Mouse (Mus musculus) MEL (cell line): ENCODE measurements around the gene Cnih1. TPM values are rescaled to one million over a fixed set of nuclear protein-coding genes. Genes with fewer than 3 reads are reported as not detected.

Experiments used
- DNase-seq: peaks from one replicate; pipeline ENCODE4 v3.0.0; 2011; ENCODE audit warnings: low read depth, low spot score
- H3K27ac ChIP-seq: 2 replicates; pipeline ENCODE4 v1.5.1; 2012; ENCODE audit warnings: low read depth, mild to moderate bottlenecking, control low read depth, low read length, moderate library complexity; ENCODE audit not compliant: control insufficient read depth
- H3K27me3 ChIP-seq, 2 experiments: fragments of 150-350 bp in 1 of 2; sonication (generic) in 1 of 2; 2 replicates each; pipeline ENCODE4 v1.6.1; 2012; ENCODE audit warnings: low read length in 2 of 2, mild to moderate bottlenecking in 2 of 2, improper control_type of control experiment in 1 of 2, moderate library complexity in 1 of 2; ENCODE audit not compliant: insufficient read depth in 2 of 2, control insufficient read depth in 1 of 2
- H3K36me3 ChIP-seq, 2 experiments: 2 replicates each; pipeline ENCODE4 v1.6.1; 2012 to 2014; ENCODE audit warnings: low read length in 2 of 2, improper control_type of control experiment in 1 of 2, inconsistent platforms in 1 of 2, mild to moderate bottlenecking in 1 of 2; ENCODE audit not compliant: insufficient read depth in 2 of 2, control insufficient read depth in 1 of 2
- H3K4me1 ChIP-seq, 2 experiments: fragments of 150-350 bp in 1 of 2; sonication (generic) in 1 of 2; 2 replicates each; pipeline ENCODE4 v1.6.1; 2012; ENCODE audit warnings: low read length in 2 of 2, improper control_type of control experiment in 1 of 2, mild to moderate bottlenecking in 1 of 2; ENCODE audit not compliant: insufficient read depth in 2 of 2, control insufficient read depth in 1 of 2
- H3K4me3 ChIP-seq, 2 experiments: fragments of 150-350 bp in 1 of 2; sonication (generic) in 1 of 2; 2 replicates each; pipeline ENCODE4 v1.5.1; 2012; ENCODE audit warnings: low read depth in 2 of 2, low read length in 2 of 2, mild to moderate bottlenecking in 2 of 2, moderate library complexity in 2 of 2, control low read depth in 1 of 2, improper control_type of control experiment in 1 of 2; ENCODE audit not compliant: control insufficient read depth in 1 of 2, insufficient read depth in 1 of 2
- H3K79me2 ChIP-seq: 2 replicates; pipeline ENCODE4 v1.6.1; 2012; ENCODE audit warnings: mild to moderate bottlenecking, low read length, moderate library complexity; ENCODE audit not compliant: control insufficient read depth, poor library complexity, insufficient read depth
- H3K9ac ChIP-seq: 2 replicates; pipeline ENCODE4 v1.6.1; 2012; ENCODE audit warnings: low read depth, mild to moderate bottlenecking, control low read depth, low read length, moderate library complexity; ENCODE audit not compliant: control insufficient read depth, poor library complexity, severe bottlenecking
- H3K9me3 ChIP-seq: fragments of 150-350 bp; sonication (generic); replicated peaks from 2 replicates; pipeline ENCODE4 v1.6.1; 2012; ENCODE audit warnings: mild to moderate bottlenecking, low read length, improper control_type of control experiment, moderate library complexity; ENCODE audit not compliant: insufficient read depth
- EP300 ChIP-seq, 2 experiments: IDR thresholded peaks; 2 replicates each; pipeline ENCODE4 v1.6.1; 2011; ENCODE audit warnings: improper control_type of control experiment in 2 of 2, low read length in 2 of 2, low read depth in 1 of 2, mild to moderate bottlenecking in 1 of 2
- GATA1 ChIP-seq: IDR thresholded peaks from 2 replicates; pipeline ENCODE4 v1.6.1; 2011; ENCODE audit warnings: low read depth, low read length, improper control_type of control experiment
- JUND ChIP-seq: IDR thresholded peaks from 2 replicates; pipeline ENCODE4 v1.6.1; 2011; ENCODE audit warnings: low read depth, mild to moderate bottlenecking, improper control_type of control experiment, low read length
- MAFK ChIP-seq: IDR thresholded peaks from 2 replicates; pipeline ENCODE4 v1.6.1; 2011; ENCODE audit warnings: low read depth, mild to moderate bottlenecking, low read length, improper control_type of control experiment, borderline replicate concordance
- MAZ ChIP-seq: IDR thresholded peaks from 2 replicates; pipeline ENCODE4 v1.6.1; 2012; ENCODE audit warnings: low read depth, mild to moderate bottlenecking, inconsistent platforms, low read length, improper control_type of control experiment
- MEF2A ChIP-seq: IDR thresholded peaks from 2 replicates; pipeline ENCODE4 v1.6.1; 2014; ENCODE audit warnings: low read depth, mild to moderate bottlenecking, inconsistent platforms, low read length, improper control_type of control experiment; ENCODE audit not compliant: poor library complexity, insufficient replicate concordance, severe bottlenecking; ENCODE audit errors: extremely low read depth
- MXI1 ChIP-seq: IDR thresholded peaks from 2 replicates; pipeline ENCODE4 v1.6.1; 2011; ENCODE audit warnings: mild to moderate bottlenecking, low read depth, low read length, improper control_type of control experiment
- MYB ChIP-seq: IDR thresholded peaks from 2 replicates; pipeline ENCODE4 v1.6.1; 2011; ENCODE audit warnings: mild to moderate bottlenecking, low read depth, low read length, improper control_type of control experiment
- NELFE ChIP-seq: IDR thresholded peaks from 2 replicates; pipeline ENCODE4 v1.6.1; 2011; ENCODE audit warnings: low read depth, low read length, improper control_type of control experiment
- NRF1 ChIP-seq: IDR thresholded peaks from 2 replicates; pipeline ENCODE4 v1.6.1; 2014; ENCODE audit warnings: low read depth, mild to moderate bottlenecking, inconsistent platforms, low read length, improper control_type of control experiment, moderate library complexity; ENCODE audit not compliant: poor library complexity, insufficient read depth, severe bottlenecking
- RAD21 ChIP-seq: IDR thresholded peaks from 2 replicates; pipeline ENCODE4 v1.6.1; 2011; ENCODE audit warnings: mild to moderate bottlenecking, low read depth, low read length, improper control_type of control experiment
- RCOR1 ChIP-seq: IDR thresholded peaks from 2 replicates; pipeline ENCODE4 v1.6.1; 2012; ENCODE audit warnings: low read depth, mild to moderate bottlenecking, inconsistent platforms, low read length, improper control_type of control experiment
- SIN3A ChIP-seq: IDR thresholded peaks from 2 replicates; pipeline ENCODE4 v1.6.1; 2012; ENCODE audit warnings: low read length, improper control_type of control experiment, inconsistent platforms
- TBP ChIP-seq: IDR thresholded peaks from 2 replicates; pipeline ENCODE4 v1.8.0; 2011; ENCODE audit warnings: low read depth, low read length, improper control_type of control experiment
- TCF12 ChIP-seq: IDR thresholded peaks from 2 replicates; pipeline ENCODE4 v1.6.1; 2014; ENCODE audit warnings: low read depth, mild to moderate bottlenecking, inconsistent platforms, low read length, improper control_type of control experiment, moderate library complexity
- USF1 ChIP-seq: IDR thresholded peaks from 2 replicates; pipeline ENCODE4 v1.6.1; 2014; ENCODE audit warnings: low read depth, mild to moderate bottlenecking, inconsistent platforms, low read length, improper control_type of control experiment, moderate library complexity
- ZKSCAN1 ChIP-seq: IDR thresholded peaks from 2 replicates; pipeline ENCODE4 v1.6.1; 2012; ENCODE audit warnings: low read depth, mild to moderate bottlenecking, inconsistent platforms, low read length, improper control_type of control experiment, moderate library complexity
- ZNF384 ChIP-seq: IDR thresholded peaks from 2 replicates; pipeline ENCODE4 v1.6.1; 2012; ENCODE audit warnings: low read depth, mild to moderate bottlenecking, inconsistent platforms, low read length, improper control_type of control experiment
- polyA plus RNA-seq, 2 experiments: library from polyadenylated mRNA; stranded (reverse) in 1 of 2; unstranded in 1 of 2; fragments of >175 nt in 1 of 2; fragments of >200 nt in 1 of 2; gene quantifications; 2 replicates each; pipeline versions ENCODE4 v1.2.1 to v1.2.4; 2012; ENCODE audit warnings: low replicate concordance in 2 of 2, low read depth in 1 of 2; ENCODE audit not compliant: insufficient read length in 2 of 2, insufficient read depth in 1 of 2, missing spikeins in 1 of 2
- total RNA-seq: library from RNA; depleted of rRNA; stranded (reverse); fragments of 300-350 nt; gene quantifications from 2 replicates; pipeline ENCODE4 v1.2.3, GENCODE M21; 2012

Gene Cnih1
- total and polyA plus RNA-seq, 3 experiments: 50.6 to 155 TPM; not detected in 1

GRCm38 (mm10) chr14:46785247-46785646 lies 3.0 kb downstream of the Cnih1 start:
- DNase-seq: no peak
- H3K36me3 ChIP-seq: peaks cover 2 to 18% of the 10 kb centered on the region in 2 experiments
- peaks cover 2 to 16% of the 10 kb centered on the region in 2 experiments; a peak in 3 of 4 replicates for H3K4me1 ChIP-seq
- no peaks in the 10 kb centered on the region for H3K27me3 ChIP-seq
- H3K9ac ChIP-seq: no peak overlapping the region
- no peak overlapping the region for H3K27ac ChIP-seq
- H3K4me3 ChIP-seq: no peak overlapping the region
- TF ChIP-seq ZNF384 (no peak), MEF2A (no peak), MAFK (no peak), MAZ (no peak)
- no peaks in the 10 kb centered on the region for H3K9me3 ChIP-seq
- peaks cover 53% of the 10 kb centered on the region for H3K79me2 ChIP-seq

GRCm38 (mm10) chr14:46783327-46783926 lies 4.8 kb downstream of the Cnih1 start:
- Histone ChIP-seq H3K79me2 (peaks cover 53% of the 10 kb centered on the region), H3K4me3 (no peak overlapping the region), H3K9ac (no peak overlapping the region), H3K36me3 (peaks cover 2 to 28% of the 10 kb centered on the region in 2 experiments), H3K27ac (no peak overlapping the region), H3K4me1 (peaks cover 0 to 6% of the 10 kb centered on the region in 2 experiments; a peak in 2 of 4 replicates), H3K27me3 (no peaks in the 10 kb centered on the region), H3K9me3 (no peaks in the 10 kb centered on the region)
- no peak for DNase-seq
- TF ChIP-seq MYB: no peak
- TF ChIP-seq TBP: no peak

- peaks cover 2 to 33% of the 10 kb centered on the region in 2 experiments for H3K36me3 ChIP-seq
- H3K9me3 ChIP-seq: no peaks in the 10 kb centered on the region
- no peaks in the 10 kb centered on the region for H3K27me3 ChIP-seq
- DNase-seq: no peak
- no peak overlapping the region for H3K9ac ChIP-seq
- no peak overlapping the region for H3K4me3 ChIP-seq
- H3K79me2 ChIP-seq: peaks cover 45% of the 10 kb centered on the region
- peaks cover 0 to 6% of the 10 kb centered on the region in 2 experiments; a peak in 2 of 4 replicates for H3K4me1 ChIP-seq
- TF ChIP-seq EP300 (IDR thresholded peaks at IDR 0.05; ENCODE audit: low read depth in 1 of 2, low read length in 2 of 2) (no peak), MAFK (no peak), NELFE (no peak), ZKSCAN1 (no peak), MXI1 (no peak), NRF1 (no peak), JUND (no peak), RAD21 (no peak), GATA1 (no peak), RCOR1 (no peak), USF1 (no peak), SIN3A (no peak), TCF12 (no peak)
- H3K27ac ChIP-seq: no peak overlapping the region
Observed at GRCm38 (mm10) chr14:46782187-46782828, 5.9 kb downstream of the Cnih1 start.
